Comparison of ENCODE assay signal across 29 mouse cellular contexts in genomic region chr3:154731431-154731830, GRCm38 (mm10).
A peak's percentile ranks its signal among the peaks of the same experiment; 100 is the strongest.
DNase-seq lines count a peak whose midpoint lies in the region; ATAC-seq and TF ChIP-seq lines count a peak whose summit lies in the region.
"Had no signal": no experiment of that assay in that cellular context is flagged by ENCODE, and none has a peak within 500 bp of the region (broad histone marks: within the 10 kb centered on the region; RNA-seq: fewer than 3 reads in every experiment).

No protein-coding gene starts in this region.

- H3K4me3 ChIP-seq in hindbrain, embryonic 16.5 days (ENCODE audit: low read length): no peak overlapping the region
- no peak overlapping the region for H3K4me3 ChIP-seq in hindbrain, embryonic 11.5 days (ENCODE audit: low read depth, low read length)
- no peak overlapping the region for H3K4me3 ChIP-seq in neural tube, embryonic 15.5 days (replicated peaks)
- no peak overlapping the region for H3K4me3 ChIP-seq in cerebellum, adult 2 months (replicated peaks; ENCODE audit: insufficient read depth, low read depth, low read length)
- H3K4me3 ChIP-seq: embryonic facial prominence, embryonic 13.5 days; forebrain, embryonic 10.5 days; heart, embryonic 10.5 days; kidney, embryonic 15.5 days; left cerebral cortex, adult 2 months; limb, embryonic 15.5 days; liver, embryonic 13.5 days; myocyte had no signal

- H3K4me1 ChIP-seq in hindbrain, embryonic 16.5 days (ENCODE audit: control insufficient read depth, insufficient read depth, low read depth, low read length): no peaks in the 10 kb centered on the region
- no peaks in the 10 kb centered on the region for H3K4me1 ChIP-seq in hindbrain, embryonic 11.5 days (replicated peaks; ENCODE audit: control insufficient read depth, insufficient read depth, low read length)
- H3K4me1 ChIP-seq in neural tube, embryonic 15.5 days: no peaks in the 10 kb centered on the region
- H3K4me1 ChIP-seq in cerebellum, adult 2 months (ENCODE audit: control insufficient read depth, insufficient read depth, low read length): no peaks in the 10 kb centered on the region
- H3K4me1 ChIP-seq: embryonic facial prominence, embryonic 13.5 days; forebrain, embryonic 10.5 days; heart, embryonic 10.5 days; kidney, embryonic 15.5 days; liver, embryonic 13.5 days had no signal

- TF ChIP-seq POLR2A in brain, embryonic 14.5 days (IDR thresholded peaks at IDR 0.05; ENCODE audit: borderline replicate concordance, extremely low read depth, insufficient read depth, insufficient read length, poor library complexity, severe bottlenecking): no peak
- TF ChIP-seq POLR2A in cerebellum, adult 2 months (IDR thresholded peaks at IDR 0.05; ENCODE audit: borderline replicate concordance, insufficient read depth, low read length): no peak

- no peak overlapping the region for H3K4me2 ChIP-seq in hindbrain, embryonic 16.5 days (ENCODE audit: low read length)
- no peak overlapping the region for H3K4me2 ChIP-seq in hindbrain, embryonic 11.5 days (replicated peaks; ENCODE audit: low read depth, low read length)
- no peak overlapping the region for H3K4me2 ChIP-seq in neural tube, embryonic 15.5 days
- H3K4me2 ChIP-seq: embryonic facial prominence, embryonic 13.5 days; kidney, embryonic 15.5 days; limb, embryonic 15.5 days; liver, embryonic 13.5 days had no signal

- WGBS in hindbrain, embryonic 16.5 days: 65% methylated on average over 10 of the region's 10 CpGs
- WGBS in hindbrain, embryonic 11.5 days: 87% methylated on average over 10 of the region's 10 CpGs
- 44% methylated on average over 10 of the region's 10 CpGs for WGBS in neural tube, embryonic 15.5 days
- 76% methylated on average over 10 of the region's 10 CpGs for WGBS in cerebellum, adult 2 months

- H3K36me3 ChIP-seq in hindbrain, embryonic 16.5 days (ENCODE audit: control insufficient read depth, insufficient read depth, low read length): no peaks in the 10 kb centered on the region
- H3K36me3 ChIP-seq in hindbrain, embryonic 11.5 days (ENCODE audit: control insufficient read depth, insufficient read depth, low read length): no peaks in the 10 kb centered on the region
- no peaks in the 10 kb centered on the region for H3K36me3 ChIP-seq in neural tube, embryonic 15.5 days
- H3K36me3 ChIP-seq: embryonic facial prominence, embryonic 13.5 days; forebrain, embryonic 10.5 days; heart, embryonic 10.5 days; kidney, embryonic 15.5 days; limb, embryonic 15.5 days; liver, embryonic 13.5 days had no signal

- no peaks in the 10 kb centered on the region for H3K27me3 ChIP-seq in hindbrain, embryonic 16.5 days (replicated peaks; ENCODE audit: control insufficient read depth, insufficient read depth, low read length)
- no peaks in the 10 kb centered on the region for H3K27me3 ChIP-seq in hindbrain, embryonic 11.5 days (ENCODE audit: control insufficient read depth, insufficient read depth, low read length)
- no peaks in the 10 kb centered on the region for H3K27me3 ChIP-seq in neural tube, embryonic 15.5 days (replicated peaks)
- H3K27me3 ChIP-seq in cerebellum, adult 2 months (ENCODE audit: control insufficient read depth, insufficient read depth, low read length): no peaks in the 10 kb centered on the region
- H3K27me3 ChIP-seq: embryonic facial prominence, embryonic 13.5 days; kidney, embryonic 15.5 days; limb, embryonic 15.5 days; liver, embryonic 13.5 days had no signal

- H3K9ac ChIP-seq in hindbrain, embryonic 16.5 days (ENCODE audit: low read depth, low read length): no peak overlapping the region
- no peak overlapping the region for H3K9ac ChIP-seq in hindbrain, embryonic 11.5 days (ENCODE audit: low read depth, low read length)
- no peak overlapping the region for H3K9ac ChIP-seq in neural tube, embryonic 15.5 days (replicated peaks)
- H3K9ac ChIP-seq: embryonic facial prominence, embryonic 13.5 days; forebrain, postnatal 0 days; kidney, embryonic 15.5 days; limb, embryonic 15.5 days; liver, embryonic 13.5 days had no signal

- ATAC-seq in hindbrain, embryonic 16.5 days: peak; percentile 58
- ATAC-seq in hindbrain, embryonic 11.5 days (ENCODE audit: low FRiP score): no peak
- peak; percentile 68; the same call in 1 of the 2 replicates for ATAC-seq in neural tube, embryonic 15.5 days (ENCODE audit: low FRiP score)
- ATAC-seq: forebrain, postnatal 0 days; inflammation-experienced regulatory T-cells, adult 6 months had no signal

- no peak for TF ChIP-seq CTCF in brain, embryonic 14.5 days (IDR thresholded peaks at IDR 0.05; ENCODE audit: borderline replicate concordance, extremely low read depth, insufficient read depth, insufficient read length)
- no peak for TF ChIP-seq CTCF in cerebellum, adult 2 months (IDR thresholded peaks at IDR 0.05; ENCODE audit: borderline replicate concordance, insufficient read depth, low read depth, low read length)

- H3K27ac ChIP-seq in hindbrain, embryonic 16.5 days (ENCODE audit: low read depth, low read length): no peak overlapping the region
- no peak overlapping the region for H3K27ac ChIP-seq in hindbrain, embryonic 11.5 days (ENCODE audit: low read depth, low read length)
- H3K27ac ChIP-seq in neural tube, embryonic 15.5 days (replicated peaks): no peak overlapping the region
- H3K27ac ChIP-seq in cerebellum, adult 2 months (ENCODE audit: insufficient read depth, low read length): no peak overlapping the region
- H3K27ac ChIP-seq: embryonic facial prominence, embryonic 13.5 days; forebrain, embryonic 10.5 days; heart, embryonic 10.5 days; kidney, embryonic 15.5 days; left cerebral cortex, adult 2 months; limb, embryonic 15.5 days; liver, embryonic 13.5 days; macrophage had no signal

- H3K9me3 ChIP-seq in hindbrain, embryonic 16.5 days (ENCODE audit: control insufficient read depth, low read length): no peaks in the 10 kb centered on the region
- H3K9me3 ChIP-seq in hindbrain, embryonic 11.5 days (ENCODE audit: control insufficient read depth, low read length): no peaks in the 10 kb centered on the region
- H3K9me3 ChIP-seq in neural tube, embryonic 15.5 days (replicated peaks): no peaks in the 10 kb centered on the region
- H3K9me3 ChIP-seq: embryonic facial prominence, embryonic 13.5 days; forebrain, embryonic 10.5 days; heart, embryonic 10.5 days; kidney, embryonic 15.5 days; limb, embryonic 15.5 days; liver, embryonic 13.5 days had no signal

- no peak for DNase-seq in hindbrain, embryonic 11.5 days (ENCODE audit: low spot score)
- DNase-seq in brain, embryonic 14.5 days (ENCODE audit: low read depth): peak; percentile 25
- peak; percentile 35 for DNase-seq in forelimb bud, embryonic 11.5 days (ENCODE audit: low read depth, low spot score)
- no peak for DNase-seq in right cerebral cortex, postnatal 36 days (ENCODE audit: low spot score in 2 of 2)
- no peak for DNase-seq in cerebellum, adult 2 months
- DNase-seq: adrenal gland, postnatal 25 days; B cell, adult 2 months; cerebellum, adult 8-10 months; forebrain, postnatal 0 days; gastrocnemius, postnatal 14 days; heart, postnatal 36 days; kidney, adult 18-20 months; kidney, postnatal 25 days; liver, embryonic 13.5 days; lung, adult 18-20 months; lung, postnatal 10 days; midbrain, embryonic 14.5 days; thymus, postnatal 4 days had no signal

Comparison
In these comparisons a context has a peak if more than half of its experiments do, and no peak if none do; other contexts are left out.
1. DNase-seq: peak in brain, embryonic 14.5 days (single experiment) and forelimb bud, embryonic 11.5 days (single experiment); none in hindbrain, embryonic 11.5 days (single experiment), right cerebral cortex, postnatal 36 days (0 of 2) and cerebellum, adult 2 months (0 of 2).